Mouse (Mus musculus): Measurements from ENCODE around the gene Gpr83. TPM values are rescaled to one million over a fixed set of nuclear protein-coding genes. Genes with fewer than 3 reads are reported as not detected.

The Gpr83 gene
- polyA plus RNA-seq, 1 experiment = not detected

DNA sequence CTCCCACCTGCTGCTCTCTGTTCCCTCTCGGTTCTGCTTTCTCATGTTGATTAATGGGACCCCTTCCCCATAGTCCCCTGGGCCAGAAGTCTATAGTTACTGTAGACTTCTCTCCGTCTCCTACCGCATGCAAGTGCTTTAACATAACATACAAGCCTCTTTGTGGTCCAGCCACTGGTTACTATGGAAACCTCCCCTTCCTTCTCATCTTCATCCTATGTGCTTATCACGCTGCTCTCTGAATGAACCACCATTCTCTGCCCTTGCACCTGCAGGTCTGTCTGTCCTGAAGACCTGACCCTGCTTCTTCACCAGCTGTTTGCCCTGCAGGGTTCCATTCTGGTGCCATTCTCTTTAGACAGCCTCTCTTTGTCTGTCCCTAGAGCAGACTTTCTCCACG lies 50.0 kb downstream of the Gpr83 start:
- TF ChIP-seq SRF (IDR thresholded peaks at IDR 0.05; ENCODE audit: control insufficient read depth, insufficient read length, low read depth) = no peak
- Histone ChIP-seq H3K79me2 (ENCODE audit: control insufficient read depth, insufficient read depth) (no peaks in the 10 kb centered on the region), H3K36me3 (ENCODE audit: control insufficient read depth, insufficient read depth) (no peaks in the 10 kb centered on the region)

DNA sequence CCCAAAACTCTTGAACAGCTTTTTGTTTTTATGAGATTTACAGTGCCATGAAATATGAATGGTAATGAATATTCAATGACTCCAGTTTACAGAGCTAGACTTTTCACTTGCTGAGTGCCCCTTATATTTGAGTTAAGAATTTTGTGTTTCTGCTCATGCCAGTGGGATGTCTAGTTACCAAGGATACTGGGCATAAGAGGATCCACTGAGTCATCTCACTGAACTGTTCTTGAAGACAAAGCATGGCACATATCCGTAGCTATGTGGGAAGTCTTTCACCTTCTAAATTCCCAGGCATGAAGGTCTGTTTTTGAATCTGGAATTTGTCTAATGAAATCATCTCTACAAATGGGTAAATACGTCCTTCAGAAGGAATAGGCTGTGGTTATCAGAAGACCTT lies 52.0 kb downstream of the Gpr83 start:
- Histone ChIP-seq H3ac (ENCODE audit: control insufficient read depth, insufficient read length) (no peak overlapping the region), H3K79me2 (ENCODE audit: control insufficient read depth, insufficient read depth) (no peaks in the 10 kb centered on the region), H3K36me3 (ENCODE audit: control insufficient read depth, insufficient read depth) (no peaks in the 10 kb centered on the region), H3K4me3 (no peak overlapping the region), H3K27me3 (ENCODE audit: control insufficient read depth, insufficient read depth, insufficient read length) (peaks cover 10% of the 10 kb centered on the region), H3K4me2 (ENCODE audit: low read depth) (no peak overlapping the region)
- no peak for TF ChIP-seq MYOD1 (IDR thresholded peaks at IDR 0.05; ENCODE audit: control insufficient read depth in 1 of 3, insufficient read length in 2 of 3, low read depth in 2 of 3)
- TF ChIP-seq MYOG (IDR thresholded peaks at IDR 0.05; ENCODE audit: control insufficient read depth in 1 of 3, insufficient read depth in 1 of 3, insufficient read length in 2 of 3, low read depth in 2 of 3) = no peak
- no peak for TF ChIP-seq TCF3 (IDR thresholded peaks at IDR 0.05; ENCODE audit: insufficient read length, low read depth)
- TF ChIP-seq TCF12 (IDR thresholded peaks at IDR 0.05; ENCODE audit: insufficient read depth, poor library complexity, severe bottlenecking) = no peak
- TF ChIP-seq CEBPB (IDR thresholded peaks at IDR 0.05; ENCODE audit: insufficient read depth, poor library complexity, severe bottlenecking) = no peak
- TF ChIP-seq MAX (IDR thresholded peaks at IDR 0.05; ENCODE audit: low read depth) = no peak
- no peak for TF ChIP-seq USF1 (IDR thresholded peaks at IDR 0.05; ENCODE audit: low read depth)
- no peak for TF ChIP-seq POLR2A (IDR thresholded peaks at IDR 0.05; ENCODE audit: insufficient read length, low read depth)
- no peak for TF ChIP-seq SRF (IDR thresholded peaks at IDR 0.05; ENCODE audit: control insufficient read depth, insufficient read length, low read depth)
- no peak for TF ChIP-seq E2F4 (IDR thresholded peaks at IDR 0.05; ENCODE audit: insufficient read depth)
- TF ChIP-seq POLR2AphosphoS2 (IDR thresholded peaks at IDR 0.05; ENCODE audit: insufficient read length, low read depth) = no peak
- no peak for TF ChIP-seq REST (IDR thresholded peaks at IDR 0.05; ENCODE audit: insufficient read depth, insufficient read length)

More for the DNA sequence above, 50.0 kb downstream of the Gpr83 start:
- Histone ChIP-seq H3K27me3 (ENCODE audit: control insufficient read depth, insufficient read depth, insufficient read length) (peaks cover 10% of the 10 kb centered on the region), H3K4me3 (no peak overlapping the region), H3K4me2 (ENCODE audit: low read depth) (no peak overlapping the region), H3ac (ENCODE audit: control insufficient read depth, insufficient read length) (no peak overlapping the region)

DNA sequence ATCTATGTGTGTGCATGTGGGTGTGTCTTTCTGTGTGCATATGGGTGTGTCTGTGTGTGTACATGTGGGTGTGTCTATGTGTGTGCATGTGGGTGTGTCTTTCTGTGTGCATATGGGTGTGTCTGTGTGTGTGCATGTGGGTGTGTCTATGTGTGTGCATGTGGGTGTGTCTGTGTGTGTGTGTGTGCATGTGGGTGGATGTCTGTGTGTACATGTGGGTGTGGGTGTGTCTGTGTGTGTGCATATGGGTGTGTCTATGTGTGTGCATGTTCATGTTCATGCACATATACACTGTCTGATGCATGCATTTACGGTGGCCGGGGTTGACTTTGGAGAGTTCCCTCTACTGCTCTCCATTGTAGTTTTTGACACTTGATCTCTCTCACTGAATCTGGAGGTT lies 57.7 kb downstream of the Gpr83 start:
- TF ChIP-seq MAX (IDR thresholded peaks at IDR 0.05; ENCODE audit: low read depth) = no peak
- TF ChIP-seq REST (IDR thresholded peaks at IDR 0.05; ENCODE audit: insufficient read depth, insufficient read length) = no peak
- TF ChIP-seq CEBPB (IDR thresholded peaks at IDR 0.05; ENCODE audit: insufficient read depth, poor library complexity, severe bottlenecking) = no peak
- TF ChIP-seq MYOG (IDR thresholded peaks at IDR 0.05; ENCODE audit: control insufficient read depth in 1 of 3, insufficient read depth in 1 of 3, insufficient read length in 2 of 3, low read depth in 2 of 3) = no peak
- no peak for TF ChIP-seq E2F4 (IDR thresholded peaks at IDR 0.05; ENCODE audit: insufficient read depth)
- TF ChIP-seq TCF12 (IDR thresholded peaks at IDR 0.05; ENCODE audit: insufficient read depth, poor library complexity, severe bottlenecking) = no peak
- no peak for TF ChIP-seq POLR2A (IDR thresholded peaks at IDR 0.05; ENCODE audit: insufficient read length, low read depth)

DNA sequence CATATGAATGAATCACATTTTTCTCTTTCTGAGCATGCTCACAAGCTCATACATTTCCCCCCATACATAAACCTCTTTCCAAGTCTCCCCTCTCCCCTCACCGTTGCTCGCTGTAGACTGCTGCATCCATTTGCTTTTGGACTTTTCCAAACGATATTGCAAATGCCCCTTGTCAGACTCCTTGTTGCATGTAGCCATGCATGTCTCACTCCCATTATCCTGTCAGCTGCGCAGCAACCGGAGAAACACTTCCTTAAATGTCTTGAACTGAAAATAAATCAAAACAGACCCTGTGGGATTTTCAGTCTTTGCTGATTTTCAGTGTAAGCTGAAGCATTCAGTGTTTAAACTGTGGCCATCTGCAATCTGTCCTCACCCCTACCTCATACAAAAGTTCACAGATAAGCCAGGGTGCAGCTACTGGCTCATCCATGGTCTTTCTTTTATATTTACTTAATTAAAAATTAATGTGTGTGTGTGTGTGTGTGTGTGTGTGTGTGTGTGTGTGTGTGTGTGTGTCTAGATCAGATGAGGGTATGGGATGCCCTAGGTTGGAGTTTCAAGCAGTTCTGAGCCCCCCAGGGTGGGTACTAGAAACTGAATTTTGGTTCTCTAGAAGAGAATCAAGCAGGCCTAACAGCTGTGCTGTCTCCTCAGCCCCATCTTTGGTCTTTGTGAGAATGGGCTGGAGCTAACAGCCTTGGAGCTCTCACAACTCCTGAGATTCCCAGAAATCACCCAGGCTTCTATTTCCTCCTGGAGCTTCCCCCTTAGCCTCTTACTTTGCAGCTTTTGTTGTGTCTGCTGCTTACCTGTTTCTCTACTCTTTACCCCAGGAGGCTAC lies 59.0 kb downstream of the Gpr83 start:
- Histone ChIP-seq H3K4me3 (no peak overlapping the region), H3K79me2 (ENCODE audit: control insufficient read depth, insufficient read depth) (no peaks in the 10 kb centered on the region), H3K36me3 (ENCODE audit: control insufficient read depth, insufficient read depth) (no peaks in the 10 kb centered on the region), H3ac (ENCODE audit: control insufficient read depth, insufficient read length) (no peak overlapping the region), H3K4me2 (ENCODE audit: low read depth) (no peak overlapping the region), H3K27me3 (ENCODE audit: control insufficient read depth, insufficient read depth, insufficient read length) (peaks cover 4% of the 10 kb centered on the region)
- TF ChIP-seq POLR2AphosphoS2 (IDR thresholded peaks at IDR 0.05; ENCODE audit: insufficient read length, low read depth) (no peak), TCF12 (IDR thresholded peaks at IDR 0.05; ENCODE audit: insufficient read depth, poor library complexity, severe bottlenecking) (no peak), REST (IDR thresholded peaks at IDR 0.05; ENCODE audit: insufficient read depth, insufficient read length) (no peak), CEBPB (IDR thresholded peaks at IDR 0.05; ENCODE audit: insufficient read depth, poor library complexity, severe bottlenecking) (no peak), POLR2A (IDR thresholded peaks at IDR 0.05; ENCODE audit: insufficient read length, low read depth) (no peak), MYOD1 (IDR thresholded peaks at IDR 0.05; ENCODE audit: control insufficient read depth in 1 of 3, insufficient read length in 2 of 3, low read depth in 2 of 3) (no peak), USF1 (IDR thresholded peaks at IDR 0.05; ENCODE audit: low read depth) (no peak), TCF3 (IDR thresholded peaks at IDR 0.05; ENCODE audit: insufficient read length, low read depth) (no peak), SRF (IDR thresholded peaks at IDR 0.05; ENCODE audit: control insufficient read depth, insufficient read length, low read depth) (no peak), MAX (IDR thresholded peaks at IDR 0.05; ENCODE audit: low read depth) (no peak), MYOG (IDR thresholded peaks at IDR 0.05; ENCODE audit: control insufficient read depth in 1 of 3, insufficient read depth in 1 of 3, insufficient read length in 2 of 3, low read depth in 2 of 3) (no peak), E2F4 (IDR thresholded peaks at IDR 0.05; ENCODE audit: insufficient read depth) (no peak)

More for the DNA sequence above, 57.7 kb downstream of the Gpr83 start:
- H3ac ChIP-seq (ENCODE audit: control insufficient read depth, insufficient read length) = no peak overlapping the region
- no peak overlapping the region for H3K4me2 ChIP-seq (ENCODE audit: low read depth)
- H3K27me3 ChIP-seq (ENCODE audit: control insufficient read depth, insufficient read depth, insufficient read length) = peaks cover 4% of the 10 kb centered on the region
- no peaks in the 10 kb centered on the region for H3K36me3 ChIP-seq (ENCODE audit: control insufficient read depth, insufficient read depth)
- H3K79me2 ChIP-seq (ENCODE audit: control insufficient read depth, insufficient read depth) = no peaks in the 10 kb centered on the region
- no peak overlapping the region for H3K4me3 ChIP-seq

Other genes starting within 250 kb of the Gpr83 start
- gene Amotl1, start 215.2 kb upstream of the Gpr83 start, polyA plus RNA-seq (2012; fragmentation: generic; extraction: Trizol) = 37.3 TPM
- gene Piwil4, start 119.5 kb upstream of the Gpr83 start, polyA plus RNA-seq (2012; fragmentation: generic; extraction: Trizol) = 0.36 TPM
- 0.26 TPM for gene Fut4, start 107.8 kb upstream of the Gpr83 start, polyA plus RNA-seq (2012; fragmentation: generic; extraction: Trizol)
- 0.61 TPM for gene 1700012B09Rik, start 89.2 kb upstream of the Gpr83 start, polyA plus RNA-seq (2012; fragmentation: generic; extraction: Trizol)
- gene Mre11a, start 75.6 kb upstream of the Gpr83 start, polyA plus RNA-seq (2012; fragmentation: generic; extraction: Trizol) = 7.8 TPM
- 6.0 TPM for gene Ankrd49, start 75.4 kb upstream of the Gpr83 start, polyA plus RNA-seq (2012; fragmentation: generic; extraction: Trizol)
- not detected for gene Izumo1r, start 43.7 kb downstream of the Gpr83 start, polyA plus RNA-seq (2012; fragmentation: generic; extraction: Trizol)
- 54.7 TPM for gene Panx1, start 185.3 kb downstream of the Gpr83 start, polyA plus RNA-seq (2012; fragmentation: generic; extraction: Trizol)